Mouse (Mus musculus) liver, embryonic 11.5 days (tissue): Measurements from ENCODE around the gene Sigirr. TPM values are rescaled to one million over a fixed set of nuclear protein-coding genes. Genes with fewer than 3 reads are reported as not detected.

Experiments
- ATAC-seq: fragments of 200-750 bp; cut with Nextera tagmentation; replicated peaks from 2 replicates; pipeline ENCODE4 v1.8.0; 2017; ENCODE audit warnings: moderate number of reproducible peaks, mild to moderate bottlenecking, moderate TSS enrichment, moderate library complexity; ENCODE audit not compliant: low FRiP score
- DNase-seq: peaks from one replicate; pipeline ENCODE4 v3.0.0-alpha.2; 2017; ENCODE audit warnings: low spot score
- H3K27ac ChIP-seq: fragments of 300-500 bp; sonication (generic); 2 replicates; pipeline ENCODE4 v1.5.1; 2014; ENCODE audit warnings: mild to moderate bottlenecking, low read depth, low read length, control low read depth
- H3K27me3 ChIP-seq: fragments of 300-500 bp; sonication (generic); replicated peaks from 2 replicates; pipeline ENCODE4 v1.6.1; 2014; ENCODE audit warnings: low read length, mixed read lengths; ENCODE audit not compliant: control insufficient read depth, insufficient read depth
- H3K36me3 ChIP-seq: fragments of 300-500 bp; sonication (generic); 2 replicates; pipeline ENCODE4 v1.6.1; 2014; ENCODE audit warnings: mild to moderate bottlenecking, low read length, moderate library complexity, mixed read lengths; ENCODE audit not compliant: control insufficient read depth, insufficient read depth
- H3K4me1 ChIP-seq: fragments of 300-500 bp; sonication (generic); replicated peaks from 2 replicates; pipeline ENCODE4 v1.6.1; 2014; ENCODE audit warnings: low read length, mixed read lengths; ENCODE audit not compliant: control insufficient read depth, insufficient read depth
- H3K4me2 ChIP-seq: fragments of 300-500 bp; sonication (generic); 2 replicates; pipeline ENCODE4 v1.6.1; 2014; ENCODE audit warnings: mild to moderate bottlenecking, control low read depth, moderate library complexity
- H3K4me3 ChIP-seq: fragments of 300-500 bp; sonication (generic); 2 replicates; pipeline ENCODE4 v1.5.1; 2014; ENCODE audit warnings: low read depth, low read length, control low read depth
- H3K9ac ChIP-seq: fragments of 300-500 bp; sonication (generic); 2 replicates; pipeline ENCODE4 v1.6.1; 2014; ENCODE audit warnings: low read depth, low read length, control low read depth
- H3K9me3 ChIP-seq: fragments of 300-500 bp; sonication (generic); 2 replicates; pipeline ENCODE4 v1.6.1; 2016; ENCODE audit warnings: low read length, inconsistent platforms, mixed read lengths; ENCODE audit not compliant: control insufficient read depth
- WGBS: fragments of 180-500 bp; shearing (Covaris S2); extraction: QIAGEN DNeasy Blood & Tissue Kit; methylation state at CpG from one replicate; pipeline ENCODE4 v1.1.7; 2014; 5-methylcytosine and 5-hydroxymethylcytosine counted together
- polyA plus RNA-seq: library from polyadenylated mRNA; unstranded; fragments of >200 nt; fragmentation: Nextera tagmentation; extraction: Ambion mirVana; gene quantifications from 2 replicates; pipeline ENCODE4 v1.2.1, GENCODE M21; 2014

Gene Sigirr
- polyA plus RNA-seq = 21.4 and 23.5 TPM in 2 replicates

DNA sequence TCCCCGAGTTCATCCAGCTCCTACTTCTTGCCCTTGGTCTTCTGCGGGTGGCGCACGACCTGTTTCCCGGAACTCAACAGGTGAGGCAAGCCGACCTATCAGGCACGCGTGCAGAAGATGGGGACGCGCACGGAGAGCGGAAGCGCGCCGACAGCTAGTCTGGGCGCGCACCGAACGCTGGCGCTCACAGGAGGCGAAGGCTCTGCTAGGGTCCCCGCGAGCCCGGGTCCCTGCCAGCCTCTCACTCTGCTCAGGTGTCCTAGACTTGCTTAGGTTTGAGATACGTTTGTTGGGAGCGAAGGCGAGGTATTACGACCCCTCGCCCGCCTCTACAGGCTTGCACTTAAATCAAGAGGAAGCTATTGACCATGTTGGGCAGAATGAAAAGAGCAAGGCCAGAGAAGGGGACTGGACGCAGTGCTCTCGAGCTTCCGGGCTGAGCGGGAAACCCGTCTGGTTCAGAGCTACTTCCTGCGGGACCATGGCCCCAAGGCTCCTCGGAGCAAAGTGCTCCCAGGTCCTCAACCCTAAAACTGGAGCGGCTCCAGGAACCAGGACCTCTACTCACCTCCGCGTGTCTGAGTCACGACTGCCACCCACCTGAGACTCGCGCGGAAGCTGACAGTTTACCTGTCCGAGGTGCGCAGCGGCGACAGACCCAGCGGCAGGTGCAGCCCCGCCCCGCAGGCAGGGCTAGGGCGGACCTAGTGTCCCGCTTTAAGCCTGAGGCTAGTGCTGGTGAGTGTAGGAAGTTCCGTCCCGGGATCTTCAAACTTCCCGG lies at the start of gene Sigirr:
Sigirr (minus strand) TSS at position 662 of the 781 bp plus-strand sequence.
- peak within 1 kb of the TSS; percentile 66 for H3K9ac ChIP-seq
- DNase-seq = peak; percentile 69
- peaks cover 10% of the 10 kb centered on the region; the same call in 1 of the 2 replicates for H3K27me3 ChIP-seq
- H3K4me3 ChIP-seq = peak within 1 kb of the TSS; percentile 50
- peak within 1 kb of the TSS; percentile 88 for H3K4me2 ChIP-seq
- 2% methylated on average over 56 of the region's 56 CpGs for WGBS
- H3K27ac ChIP-seq = no peak within 1 kb of the TSS
- peaks cover 34% of the 10 kb centered on the region for H3K4me1 ChIP-seq
- ATAC-seq = no peak
- no peaks in the 10 kb centered on the region for H3K9me3 ChIP-seq
- H3K36me3 ChIP-seq = no peaks in the 10 kb centered on the region

DNA sequence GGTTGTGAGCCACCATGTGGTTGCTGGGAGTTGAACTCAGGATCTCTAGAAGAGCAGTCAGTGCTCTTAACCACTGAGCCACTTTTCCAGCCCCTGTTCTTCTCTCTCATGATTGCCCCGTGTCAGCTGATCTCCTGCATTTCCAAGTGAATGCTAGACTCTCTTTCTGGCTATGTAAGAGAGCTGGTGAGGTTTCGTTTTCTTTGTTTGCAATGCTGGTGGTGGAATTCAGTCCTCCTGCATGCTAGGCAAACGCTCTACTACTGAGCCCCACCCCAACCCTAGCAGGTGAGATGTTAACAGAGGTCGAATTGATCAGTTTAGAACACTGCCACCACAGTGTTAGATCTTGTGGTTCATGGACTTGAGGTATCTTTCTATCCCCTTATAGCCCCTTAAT lies 48.3 kb upstream of the Sigirr start:
- ATAC-seq (no peak), DNase-seq (no peak)
- Histone ChIP-seq H3K27ac (no peak overlapping the region), H3K9ac (no peak overlapping the region), H3K4me1 (peaks cover 34% of the 10 kb centered on the region), H3K4me3 (no peak overlapping the region), H3K36me3 (peaks cover 46% of the 10 kb centered on the region), H3K4me2 (no peak overlapping the region), H3K27me3 (no peaks in the 10 kb centered on the region), H3K9me3 (no peaks in the 10 kb centered on the region)
- 72% methylated on average over 4 of the region's 4 CpGs for WGBS

GRCm38 (mm10) chr7:141147044-141147443 lies 46.7 kb upstream of the Sigirr start:
- 74% methylated on average over 6 of the region's 6 CpGs for WGBS
- peaks cover 39% of the 10 kb centered on the region for H3K4me1 ChIP-seq
- no peak overlapping the region; the same call in 1 of the 2 replicates for H3K27ac ChIP-seq
- 0 out of 2 replicates have a peak overlapping the region, but pooled peaks have one; percentile 13 for H3K4me2 ChIP-seq
- H3K4me3 ChIP-seq = no peak overlapping the region
- no peak overlapping the region for H3K9ac ChIP-seq
- H3K36me3 ChIP-seq = peaks cover 43% of the 10 kb centered on the region
- ATAC-seq (peak; percentile 35), DNase-seq (no peak)
- no peaks in the 10 kb centered on the region for H3K27me3 ChIP-seq
- no peaks in the 10 kb centered on the region for H3K9me3 ChIP-seq

GRCm38 (mm10) chr7:141146043-141146595 lies 45.7 kb upstream of the Sigirr start:
- peak overlapping the region; percentile 66 for H3K27ac ChIP-seq
- H3K4me1 ChIP-seq = peaks cover 46% of the 10 kb centered on the region
- no peak overlapping the region for H3K9ac ChIP-seq

DNA sequence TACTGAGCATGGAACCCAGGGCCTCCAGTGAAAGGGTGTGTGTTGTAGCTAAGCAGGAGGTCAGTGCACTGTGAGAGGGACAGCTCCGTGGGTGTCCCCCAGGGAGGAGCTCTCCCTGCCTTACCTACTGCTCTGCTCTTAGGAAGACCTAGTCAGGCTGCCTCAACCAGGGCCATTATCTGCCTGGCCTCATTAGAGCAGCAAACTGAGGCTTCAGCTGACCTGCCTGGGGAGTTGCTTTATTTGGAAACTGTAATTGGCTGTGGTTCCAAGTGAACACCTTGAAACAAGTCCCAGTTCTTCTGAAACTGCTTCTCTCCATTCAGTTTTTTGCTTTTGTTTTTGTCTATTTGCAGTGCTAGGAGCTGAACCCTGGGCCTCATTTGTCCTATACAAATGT lies 45.0 kb upstream of the Sigirr start:
- H3K4me2 ChIP-seq = peak overlapping the region; percentile 15; the same call in 1 of the 2 replicates

More at GRCm38 (mm10) chr7:141146043-141146595, 45.7 kb upstream of the Sigirr start:
- no peaks in the 10 kb centered on the region for H3K9me3 ChIP-seq
- 86% methylated on average over 12 of the region's 12 CpGs for WGBS
- ATAC-seq (peak; percentile 82), DNase-seq (no peak)
- peaks cover 38% of the 10 kb centered on the region for H3K36me3 ChIP-seq
- H3K4me2 ChIP-seq = peak overlapping the region; percentile 18; the same call in 1 of the 2 replicates
- H3K27me3 ChIP-seq = no peaks in the 10 kb centered on the region
- no peak overlapping the region for H3K4me3 ChIP-seq

GRCm38 (mm10) chr7:141144650-141145049 lies 44.3 kb upstream of the Sigirr start:
- Histone ChIP-seq H3K9ac (no peak overlapping the region), H3K4me1 (peaks cover 50% of the 10 kb centered on the region), H3K9me3 (no peaks in the 10 kb centered on the region), H3K4me2 (no peak overlapping the region), H3K27me3 (no peaks in the 10 kb centered on the region), H3K27ac (no peak overlapping the region), H3K36me3 (peaks cover 34% of the 10 kb centered on the region), H3K4me3 (no peak overlapping the region)
- DNase-seq = no peak
- WGBS = 81% methylated on average over 3 of the region's 3 CpGs
- no peak for ATAC-seq

More for the DNA sequence above, 45.0 kb upstream of the Sigirr start:
- ATAC-seq (no peak), DNase-seq (no peak)
- Histone ChIP-seq H3K9me3 (no peaks in the 10 kb centered on the region), H3K4me1 (peaks cover 49% of the 10 kb centered on the region), H3K27me3 (no peaks in the 10 kb centered on the region), H3K36me3 (peaks cover 35% of the 10 kb centered on the region), H3K4me3 (no peak overlapping the region), H3K9ac (peak overlapping the region; percentile 22; the same call in 1 of the 2 replicates), H3K27ac (peak overlapping the region; percentile 66)
- WGBS = 70% methylated on average over 1 of the region's 1 CpGs

GRCm38 (mm10) chr7:141143861-141144260 lies 43.5 kb upstream of the Sigirr start:
- ATAC-seq (no peak), DNase-seq (no peak)
- H3K27me3 ChIP-seq = no peaks in the 10 kb centered on the region
- H3K9ac ChIP-seq = no peak overlapping the region
- H3K36me3 ChIP-seq = peaks cover 40% of the 10 kb centered on the region
- H3K4me3 ChIP-seq = no peak overlapping the region
- H3K27ac ChIP-seq = no peak overlapping the region
- 82% methylated on average over 2 of the region's 2 CpGs for WGBS
- no peaks in the 10 kb centered on the region for H3K9me3 ChIP-seq
- peaks cover 50% of the 10 kb centered on the region for H3K4me1 ChIP-seq
- no peak overlapping the region for H3K4me2 ChIP-seq

DNA sequence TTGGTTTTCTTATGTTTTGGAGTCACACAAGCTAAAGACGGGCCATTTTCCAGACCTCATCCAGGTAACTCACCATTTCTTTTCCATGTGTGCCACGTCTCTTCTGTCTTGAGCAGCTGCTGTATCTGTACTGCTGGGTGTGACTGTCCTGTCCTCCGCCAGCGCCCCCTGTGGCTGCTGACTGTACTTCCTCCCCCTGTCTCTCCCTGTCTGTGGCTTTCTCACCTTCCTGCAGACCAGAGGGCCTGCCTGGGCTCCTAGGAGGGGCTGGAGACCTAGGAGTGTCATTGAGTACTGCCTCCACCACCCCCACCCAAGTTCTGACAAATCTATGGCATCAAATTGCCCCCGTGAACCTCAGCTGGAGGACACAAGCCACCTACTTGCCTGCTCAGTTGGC lies 42.7 kb upstream of the Sigirr start:
- DNase-seq (no peak), ATAC-seq (0 out of 2 replicates have a peak, but pooled peaks have one; percentile 30)
- H3K4me2 ChIP-seq = no peak overlapping the region
- WGBS = 47% methylated on average over 5 of the region's 5 CpGs
- no peak overlapping the region for H3K27ac ChIP-seq
- H3K9me3 ChIP-seq = no peaks in the 10 kb centered on the region
- H3K9ac ChIP-seq = no peak overlapping the region
- no peak overlapping the region for H3K4me3 ChIP-seq
- no peaks in the 10 kb centered on the region for H3K27me3 ChIP-seq
- peaks cover 46% of the 10 kb centered on the region for H3K36me3 ChIP-seq
- H3K4me1 ChIP-seq = peaks cover 50% of the 10 kb centered on the region
